Mouse (Mus musculus) frontal cortex, postnatal 14 days (tissue): ENCODE measurements around the gene Hmg20a.

Experiments
- DNase-seq, 2 experiments: peaks; one replicate each; pipeline ENCODE4 v3.0.0; 2022; ENCODE audit warnings: low spot score in 2 of 2

Hmg20a gene

GRCm38 (mm10) chr9:56439699-56440098 lies 21.3 kb downstream of the Hmg20a start:
- no peak for DNase-seq

DNA sequence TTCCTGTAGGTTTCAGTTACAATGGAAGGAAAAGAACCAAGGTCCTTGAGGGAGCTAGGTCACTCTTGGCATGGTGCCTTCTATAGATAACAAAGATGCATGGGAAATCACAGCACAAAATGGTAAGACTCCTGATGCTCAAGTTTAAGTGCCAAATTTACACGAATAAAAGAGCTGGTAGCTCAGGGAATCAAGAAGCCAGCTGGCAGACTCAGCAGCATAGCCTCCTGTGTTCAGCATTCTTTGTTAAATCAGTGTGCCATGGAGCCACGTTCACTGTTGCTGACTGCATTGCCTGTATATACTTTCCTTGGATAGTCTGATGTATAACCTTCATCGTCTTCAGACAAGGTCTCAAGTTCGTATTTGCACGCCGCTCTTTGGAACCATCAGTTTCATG lies 33.2 kb downstream of the Hmg20a start:
- no peak for DNase-seq

- DNase-seq, result no peak
Measured at GRCm38 (mm10) chr9:56453038-56453815, 34.8 kb downstream of the Hmg20a start.

GRCm38 (mm10) chr9:56456426-56456825 lies 38.0 kb downstream of the Hmg20a start:
- DNase-seq, result no peak

DNA sequence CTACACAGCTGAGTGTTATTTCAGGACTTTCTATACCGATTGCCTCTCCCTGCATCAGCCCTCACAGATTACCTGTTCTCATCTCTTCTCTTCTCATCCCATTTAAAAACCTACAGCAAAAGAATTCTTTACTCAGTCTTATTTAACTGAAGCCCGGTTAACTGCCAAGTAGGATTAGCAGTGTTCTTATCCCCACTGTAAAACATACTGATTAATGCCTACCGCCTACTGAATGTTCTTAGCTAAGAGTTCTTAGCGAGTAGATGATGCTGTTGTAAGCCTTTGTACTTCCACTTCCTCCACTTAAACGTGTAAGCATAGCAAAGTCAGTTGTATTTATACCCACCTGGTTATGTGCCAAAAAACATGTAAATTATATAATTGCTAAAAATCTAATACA lies 42.6 kb downstream of the Hmg20a start:
- DNase-seq, result no peak

DNA sequence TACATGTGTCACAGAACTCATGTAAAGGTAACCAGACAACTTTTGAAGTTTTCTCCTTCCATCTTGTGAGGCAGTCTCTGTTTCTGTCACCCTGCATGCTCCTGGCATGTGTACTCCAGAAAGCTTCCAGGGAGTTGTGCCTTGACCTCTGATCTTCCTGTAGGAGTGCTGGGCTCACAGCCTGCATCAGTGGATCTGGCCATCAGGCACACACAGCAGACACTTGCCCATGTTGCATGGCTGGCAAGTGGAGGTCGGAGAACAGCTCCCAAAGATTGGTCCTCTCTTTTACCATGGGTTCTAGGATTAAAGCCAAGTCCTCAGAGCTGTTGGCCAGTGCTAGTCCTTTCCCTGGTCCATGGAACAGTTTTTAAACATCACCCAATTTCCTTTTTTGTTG lies 44.2 kb downstream of the Hmg20a start:
- DNase-seq, result no peak

GRCm38 (mm10) chr9:56463046-56463445 lies 44.6 kb downstream of the Hmg20a start:
- DNase-seq, result no peak

- no peak for DNase-seq
Measured at GRCm38 (mm10) chr9:56463686-56464515, 45.5 kb downstream of the Hmg20a start.

GRCm38 (mm10) chr9:56464863-56465654 lies 46.6 kb downstream of the Hmg20a start:
- no peak for DNase-seq

GRCm38 (mm10) chr9:56466251-56466650 lies 47.8 kb downstream of the Hmg20a start:
- DNase-seq, result no peak

DNA sequence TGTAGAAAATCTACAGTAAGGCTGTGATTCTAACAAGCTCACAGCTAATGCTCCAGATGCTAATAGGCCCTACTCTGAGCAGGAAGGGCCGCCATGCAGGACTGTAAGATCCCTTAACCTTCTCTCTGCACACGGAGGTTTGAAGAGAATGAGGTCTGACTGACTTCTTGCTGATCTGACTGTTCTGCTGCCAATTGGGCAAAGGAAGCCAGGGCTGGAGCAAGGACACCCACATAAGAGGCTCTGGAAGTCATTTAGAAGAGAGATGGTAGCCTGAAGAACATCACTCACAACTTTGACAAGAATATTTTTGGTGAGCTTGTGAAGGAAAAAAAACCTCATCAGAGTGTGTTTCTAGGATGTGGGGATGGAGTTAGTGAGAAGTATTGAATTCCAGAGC lies 51.2 kb downstream of the Hmg20a start:
- DNase-seq, result no peak

GRCm38 (mm10) chr9:56470291-56470690 lies 51.9 kb downstream of the Hmg20a start:
- DNase-seq, result no peak

DNA sequence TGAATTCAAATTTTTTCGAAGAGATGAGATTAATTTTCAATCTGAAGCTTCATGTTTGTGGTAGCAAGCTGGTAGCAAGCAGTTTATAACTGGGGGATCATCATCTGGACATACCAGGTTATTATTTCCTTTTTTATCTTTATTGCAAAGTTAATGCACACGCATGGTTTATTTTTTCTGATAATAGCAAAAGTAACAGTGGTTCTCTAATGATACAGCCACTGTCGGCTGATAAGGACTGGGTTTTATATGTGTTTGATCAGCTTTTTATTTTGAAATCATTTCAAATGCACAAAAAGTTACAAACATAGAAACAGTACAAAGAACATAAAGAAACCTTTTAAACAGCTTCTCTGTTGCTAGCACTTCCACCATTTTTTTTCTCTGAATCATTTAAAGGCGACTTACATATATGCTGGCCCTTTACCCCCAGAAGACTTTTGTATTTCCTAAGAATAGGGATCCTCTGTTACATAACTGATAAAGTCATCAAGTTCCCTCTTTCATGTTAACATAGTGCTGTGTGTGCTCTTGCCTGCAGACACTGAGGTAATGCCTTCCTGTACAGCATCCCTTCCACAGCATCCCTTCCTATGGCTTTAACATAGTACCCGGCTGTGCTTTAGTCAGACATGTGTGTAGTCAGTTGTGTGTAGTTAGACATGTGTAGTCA lies 60.7 kb downstream of the Hmg20a start:
- no peak for DNase-seq

GRCm38 (mm10) chr9:56482623-56483022 lies 64.2 kb downstream of the Hmg20a start:
- DNase-seq, result no peak

DNA sequence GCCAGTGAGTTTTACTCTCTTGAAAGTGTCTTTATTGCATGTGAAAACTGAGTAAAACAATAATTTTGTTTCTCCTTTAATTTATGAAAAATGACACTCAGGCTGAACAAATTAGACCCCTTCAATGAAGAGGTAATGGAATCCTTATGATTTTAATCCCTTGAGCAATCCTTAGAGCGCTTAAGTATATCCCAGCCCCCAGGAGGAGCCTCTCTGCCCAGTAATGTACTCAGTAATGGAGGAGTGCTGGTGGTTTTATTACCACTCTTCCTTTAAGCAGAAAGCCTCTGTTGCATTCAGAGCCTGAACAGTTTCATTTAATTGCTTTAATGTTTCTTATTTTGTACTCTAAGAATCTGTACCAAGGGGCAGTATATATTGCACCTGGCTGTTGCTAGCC lies 67.0 kb downstream of the Hmg20a start:
- DNase-seq, result no peak

- no peak for DNase-seq
Measured at GRCm38 (mm10) chr9:56486158-56486557, 67.7 kb downstream of the Hmg20a start.

DNA sequence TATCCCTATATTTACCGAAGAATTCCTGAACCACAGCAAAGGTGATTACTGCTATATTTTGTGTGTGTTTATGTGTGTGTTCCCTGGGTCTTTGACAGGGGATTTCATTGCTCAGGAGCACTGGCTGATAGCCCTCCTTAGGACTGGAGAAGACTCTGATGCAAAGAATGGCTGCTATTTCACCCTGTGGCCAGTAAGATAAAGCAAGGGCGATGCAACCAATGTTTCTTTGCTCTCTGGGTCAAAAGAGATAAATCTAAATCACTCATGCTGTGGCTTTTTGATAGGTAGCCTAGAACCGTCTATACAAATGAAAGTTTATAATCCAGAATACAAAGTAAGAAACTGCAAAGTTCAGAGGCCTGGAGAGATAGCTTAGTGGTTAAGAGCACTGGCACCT lies 69.2 kb downstream of the Hmg20a start:
- no peak for DNase-seq

- no peak for DNase-seq
Measured at GRCm38 (mm10) chr9:56492391-56492790, 74.0 kb downstream of the Hmg20a start.

GRCm38 (mm10) chr9:56492916-56493315 lies 74.5 kb downstream of the Hmg20a start:
- no peak for DNase-seq

GRCm38 (mm10) chr9:56495088-56495487 lies 76.7 kb downstream of the Hmg20a start:
- DNase-seq, result no peak

GRCm38 (mm10) chr9:56495795-56496232 lies 77.4 kb downstream of the Hmg20a start:
- DNase-seq, result no peak

- no peak for DNase-seq
Measured at GRCm38 (mm10) chr9:56496567-56496966, 78.2 kb downstream of the Hmg20a start.
